Mouse (Mus musculus) midbrain, embryonic 13.5 days (tissue): ENCODE data around the gene Dazap1. TPM values are rescaled to one million over a fixed set of nuclear protein-coding genes. Genes with fewer than 3 reads are reported as not detected.

Experiments
- ATAC-seq: fragments of 200-750 bp; cut with Nextera tagmentation; 2 replicates; pipeline ENCODE4 v1.8.0; 2017; ENCODE audit warnings: mild to moderate bottlenecking, moderate TSS enrichment, moderate library complexity
- H3K27ac ChIP-seq: fragments of 300-500 bp; sonication (generic); 2 replicates; pipeline ENCODE4 v1.5.1; 2015; ENCODE audit warnings: inconsistent platforms, mild to moderate bottlenecking, moderate library complexity
- H3K27me3 ChIP-seq: fragments of 300-500 bp; sonication (generic); 2 replicates; pipeline ENCODE4 v1.6.1; 2015; ENCODE audit warnings: mild to moderate bottlenecking, inconsistent platforms
- H3K36me3 ChIP-seq: fragments of 300-500 bp; sonication (generic); 2 replicates; pipeline ENCODE4 v1.6.1; 2015; ENCODE audit warnings: mild to moderate bottlenecking, inconsistent platforms
- H3K4me1 ChIP-seq: fragments of 300-500 bp; sonication (generic); replicated peaks from 2 replicates; pipeline ENCODE4 v1.6.1; 2015; ENCODE audit warnings: inconsistent platforms
- H3K4me2 ChIP-seq: fragments of 300-500 bp; sonication (generic); replicated peaks from 2 replicates; pipeline ENCODE4 v1.6.1; 2015; ENCODE audit warnings: moderate library complexity, mild to moderate bottlenecking, inconsistent platforms
- H3K4me3 ChIP-seq: fragments of 300-500 bp; sonication (generic); replicated peaks from 2 replicates; pipeline ENCODE4 v1.5.1; 2015; ENCODE audit warnings: mild to moderate bottlenecking, inconsistent platforms
- H3K9ac ChIP-seq: fragments of 300-500 bp; sonication (generic); replicated peaks from 2 replicates; pipeline ENCODE4 v1.6.1; 2015; ENCODE audit warnings: mild to moderate bottlenecking, inconsistent platforms
- H3K9me3 ChIP-seq: fragments of 300-500 bp; sonication (generic); 2 replicates; pipeline ENCODE4 v1.6.1; 2016; ENCODE audit warnings: mild to moderate bottlenecking, inconsistent platforms
- WGBS: fragments of 180-500 bp; shearing (Covaris S2); methylation state at CpG from one replicate; pipeline ENCODE4 v1.1.7; 2015; 5-methylcytosine and 5-hydroxymethylcytosine counted together
- microRNA-seq: library from miRNA; unstranded; fragments of <30 nt; microRNA quantifications from one replicate; pipeline ENCODE4, GENCODE M21; 2016
- polyA plus RNA-seq: library from polyadenylated mRNA; unstranded; fragments of >200 nt; fragmentation: Nextera tagmentation; extraction: Ambion mirVana; gene quantifications from 2 replicates; pipeline ENCODE4 v1.2.1, GENCODE M21; 2015

The Dazap1 gene
- polyA plus RNA-seq, 1 experiment from 2014 or later: 66.1 TPM

DNA sequence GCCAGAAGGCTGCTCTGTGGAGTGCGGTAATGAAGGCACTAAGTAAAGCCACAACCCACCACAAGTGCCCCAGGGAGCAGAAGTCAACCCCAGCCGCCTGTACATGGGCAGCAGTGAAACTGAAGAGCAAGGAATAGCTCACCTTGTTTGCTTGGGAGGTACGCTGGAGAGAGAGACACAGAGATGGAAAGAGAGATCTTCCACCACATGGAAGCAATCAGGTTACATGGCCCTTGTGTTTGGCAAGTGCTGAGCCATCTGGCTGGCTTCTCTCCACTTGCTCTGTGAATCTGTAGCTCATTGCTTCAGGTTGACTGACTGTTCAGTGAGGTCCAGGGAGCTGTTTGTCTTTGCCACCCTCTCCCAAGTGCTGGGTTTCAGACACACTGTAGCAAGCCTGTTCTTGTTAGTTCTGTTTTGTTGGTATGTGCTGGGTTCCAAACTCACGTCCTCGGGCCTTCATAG is 71.3 kb downstream of the Dazap1 start:
- WGBS: 88% methylated on average over 5 of the region's 5 CpGs
- no peak overlapping the region for H3K4me3 ChIP-seq
- peaks cover 14% of the 10 kb centered on the region; the same call in 1 of the 2 replicates for H3K27me3 ChIP-seq
- H3K27ac ChIP-seq: no peak overlapping the region
- H3K9ac ChIP-seq: no peak overlapping the region
- no peaks in the 10 kb centered on the region for H3K36me3 ChIP-seq
- no peaks in the 10 kb centered on the region for H3K9me3 ChIP-seq
- ATAC-seq: no peak
- peaks cover 15% of the 10 kb centered on the region for H3K4me1 ChIP-seq
- H3K4me2 ChIP-seq: no peak overlapping the region

DNA sequence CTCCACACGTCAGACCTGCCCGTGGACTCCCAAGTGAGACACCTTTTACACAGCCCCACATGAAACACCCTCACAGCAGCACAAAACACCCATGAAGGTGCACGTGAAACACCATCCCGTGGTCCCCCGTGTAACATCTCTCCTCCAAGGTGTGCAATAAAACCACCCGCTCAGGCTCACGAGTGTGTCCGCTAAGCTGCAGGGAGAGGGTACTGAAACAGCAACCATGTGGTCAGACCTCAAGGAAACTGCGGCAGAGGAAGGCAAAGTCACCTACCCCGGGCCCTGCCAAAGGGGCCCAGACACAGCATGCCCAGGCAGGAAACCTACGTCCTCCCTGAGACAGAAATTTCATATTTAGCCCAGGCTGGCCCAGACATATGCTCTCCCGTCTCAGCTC is 75.0 kb downstream of the Dazap1 start:
- Histone ChIP-seq H3K4me2 (no peak overlapping the region), H3K36me3 (no peaks in the 10 kb centered on the region), H3K4me1 (peaks cover 10% of the 10 kb centered on the region; the same call in 1 of the 2 replicates), H3K9me3 (no peaks in the 10 kb centered on the region), H3K27ac (no peak overlapping the region), H3K4me3 (no peak overlapping the region), H3K27me3 (peaks cover 28% of the 10 kb centered on the region), H3K9ac (no peak overlapping the region)
- WGBS: 88% methylated on average over 12 of the region's 12 CpGs
- ATAC-seq: no peak

Small RNA genes lying within 50 kb of the gene (microRNA-seq; reads per million reads assigned to microRNA genes)
- 2.3 reads per million, percentile 5 among the genes with 10 or more reads in this experiment for gene Mir6911

Other genes starting within 250 kb of the Dazap1 start
- gene Arhgap45, start 244.8 kb upstream of the Dazap1 start, polyA plus RNA-seq: 1.5 and 1.6 TPM in 2 replicates
- gene Polr2e, start 221.7 kb upstream of the Dazap1 start, polyA plus RNA-seq: 159 and 174 TPM in 2 replicates
- gene Gpx4, start 214.3 kb upstream of the Dazap1 start, polyA plus RNA-seq: 498 and 532 TPM in 2 replicates
- 13.4 and 15.3 TPM in 2 replicates for gene Sbno2, start 155.9 kb upstream of the Dazap1 start, polyA plus RNA-seq
- gene Stk11, start 145.7 kb upstream of the Dazap1 start, polyA plus RNA-seq: 17.7 and 20.7 TPM in 2 replicates
- gene Atp5d, start 122.9 kb upstream of the Dazap1 start, polyA plus RNA-seq: 391 and 394 TPM in 2 replicates
- gene Cbarp, start 120.7 kb upstream of the Dazap1 start, polyA plus RNA-seq: 40.6 and 45.3 TPM in 2 replicates
- 35.9 and 40.6 TPM in 2 replicates for gene Midn, start 113.2 kb upstream of the Dazap1 start, polyA plus RNA-seq
- 354 and 412 TPM in 2 replicates for gene Cirbp, start 95.5 kb upstream of the Dazap1 start, polyA plus RNA-seq
- 11.9 and 14.5 TPM in 2 replicates for gene 1600002K03Rik, start 88.5 kb upstream of the Dazap1 start, polyA plus RNA-seq
- gene Efna2, start 82.0 kb upstream of the Dazap1 start, polyA plus RNA-seq: 34.5 and 41.3 TPM in 2 replicates
- gene Mum1, start 35.1 kb upstream of the Dazap1 start, polyA plus RNA-seq: 91.4 and 98.4 TPM in 2 replicates
- 244 and 265 TPM in 2 replicates for gene Ndufs7, start 12.4 kb upstream of the Dazap1 start, polyA plus RNA-seq
- 20.9 and 22.3 TPM in 2 replicates for gene Gamt, start 474 bp upstream of the Dazap1 start, polyA plus RNA-seq
- gene Rps15, start 31.0 kb downstream of the Dazap1 start, polyA plus RNA-seq: 631 and 653 TPM in 2 replicates
- 182 and 209 TPM in 2 replicates for gene Apc2, start 34.5 kb downstream of the Dazap1 start, polyA plus RNA-seq
- 27.8 and 33.4 TPM in 2 replicates for gene 2310011J03Rik, start 59.1 kb downstream of the Dazap1 start, polyA plus RNA-seq
- gene Pcsk4, start 68.0 kb downstream of the Dazap1 start, polyA plus RNA-seq: 1.9 and 2.1 TPM in 2 replicates
- 3.0 and 3.1 TPM in 2 replicates for gene Reep6, start 68.5 kb downstream of the Dazap1 start, polyA plus RNA-seq
- 0.39 and 0.61 TPM in 2 replicates for gene Adamtsl5, start 86.9 kb downstream of the Dazap1 start, polyA plus RNA-seq
- 0.96 and 1.3 TPM in 2 replicates for gene Plk5, start 95.0 kb downstream of the Dazap1 start, polyA plus RNA-seq
- gene Mex3d, start 126.2 kb downstream of the Dazap1 start, polyA plus RNA-seq: 15.9 and 18.6 TPM in 2 replicates
- 243 and 257 TPM in 2 replicates for gene Mbd3, start 138.1 kb downstream of the Dazap1 start, polyA plus RNA-seq
- gene Uqcr11, start 145.3 kb downstream of the Dazap1 start, polyA plus RNA-seq: 518 and 572 TPM in 2 replicates
- 67.7 and 82.3 TPM in 2 replicates for gene Tcf3, start 172.2 kb downstream of the Dazap1 start, polyA plus RNA-seq
- 2.6 and 3.0 TPM in 2 replicates for gene Onecut3, start 233.3 kb downstream of the Dazap1 start, polyA plus RNA-seq